Mouse (Mus musculus) brain, embryonic 14.5 days (tissue): Measurements from ENCODE around the gene Itih2.

ENCODE experiments used
- CTCF ChIP-seq: fragments of 200-500 bp; IDR thresholded peaks from 2 replicates; pipeline ENCODE4 v1.5.1; 2012; ENCODE audit warnings: inconsistent platforms, mild to moderate bottlenecking, moderate library complexity, borderline replicate concordance; ENCODE audit not compliant: insufficient read depth, insufficient read length; ENCODE audit errors: extremely low read depth
- POLR2A ChIP-seq: fragments of 200-500 bp; IDR thresholded peaks from 2 replicates; pipeline ENCODE4 v1.6.1; 2012; ENCODE audit warnings: mild to moderate bottlenecking, inconsistent platforms, borderline replicate concordance; ENCODE audit not compliant: poor library complexity, insufficient read depth, insufficient read length, severe bottlenecking; ENCODE audit errors: extremely low read depth

GRCm38 (mm10) chr2:10076675-10077074 lies 54.5 kb downstream of the Itih2 start:
- TF ChIP-seq POLR2A: no peak
- no peak for TF ChIP-seq CTCF
